Mouse (Mus musculus) kidney, postnatal 0 days (tissue): ENCODE data around the gene Zbtb3. TPM values are rescaled to one million over a fixed set of nuclear protein-coding genes. Genes with fewer than 3 reads are reported as not detected.
"Not testable (repeated sequence)": the region's sequence is repeated elsewhere in the genome, so short reads cannot be mapped to it uniquely, and the experiment has no call there.

ENCODE experiments used
- ATAC-seq: fragments of 200-750 bp; cut with Nextera tagmentation; replicated peaks from 2 replicates; pipeline ENCODE4 v1.8.0; 2017; ENCODE audit warnings: low read depth, moderate number of reproducible peaks, moderate TSS enrichment, moderate library complexity; ENCODE audit not compliant: low FRiP score
- DNase-seq: peaks from one replicate; pipeline ENCODE4 v3.0.0-alpha.2; 2016; ENCODE audit warnings: low spot score
- H3K27ac ChIP-seq: fragments of 300-500 bp; sonication (generic); 2 replicates; pipeline ENCODE4 v1.5.1; 2014; ENCODE audit warnings: mild to moderate bottlenecking
- H3K27me3 ChIP-seq: fragments of 300-500 bp; sonication (generic); 2 replicates; pipeline ENCODE4 v1.6.1; 2014; ENCODE audit warnings: low read length, mixed read lengths; ENCODE audit not compliant: insufficient read depth
- H3K36me3 ChIP-seq: fragments of 300-500 bp; sonication (generic); 2 replicates; pipeline ENCODE4 v1.6.1; 2014; ENCODE audit warnings: low read length, mixed read lengths; ENCODE audit not compliant: insufficient read depth
- H3K4me1 ChIP-seq: fragments of 300-500 bp; sonication (generic); replicated peaks from 2 replicates; pipeline ENCODE4 v1.6.1; 2014; ENCODE audit warnings: antibody characterized with exemption, low read length, mixed read lengths; ENCODE audit not compliant: insufficient read depth
- H3K4me2 ChIP-seq: fragments of 300-500 bp; sonication (generic); 2 replicates; pipeline ENCODE4 v1.6.1; 2014; ENCODE audit warnings: mild to moderate bottlenecking, low read length, moderate library complexity, mixed read lengths
- H3K4me3 ChIP-seq: fragments of 300-500 bp; sonication (generic); replicated peaks from 2 replicates; pipeline ENCODE4 v1.5.1; 2014; ENCODE audit warnings: low read depth, low read length
- H3K9ac ChIP-seq: fragments of 300-500 bp; sonication (generic); 2 replicates; pipeline ENCODE4 v1.6.1; 2014; ENCODE audit warnings: low read depth, low read length
- H3K9me3 ChIP-seq: fragments of 300-500 bp; sonication (generic); replicated peaks from 2 replicates; pipeline ENCODE4 v1.6.1; 2016; ENCODE audit warnings: low read length, inconsistent platforms, mixed read lengths
- CTCF ChIP-seq: IDR thresholded peaks from 2 replicates; pipeline ENCODE4 v1.5.1; 2016; ENCODE audit warnings: antibody characterized with exemption, low read depth, mild to moderate bottlenecking, moderate library complexity
- WGBS: fragments of 180-500 bp; shearing (Covaris S2); extraction: QIAGEN DNeasy Blood & Tissue Kit; methylation state at CpG from one replicate; pipeline ENCODE4 v1.1.7; 2014; 5-methylcytosine and 5-hydroxymethylcytosine counted together
- polyA plus RNA-seq: library from polyadenylated mRNA; unstranded; fragments of >200 nt; fragmentation: Nextera tagmentation; extraction: Ambion mirVana; gene quantifications from 2 replicates; pipeline ENCODE4 v1.2.1, GENCODE M21; 2015

Zbtb3 gene
- polyA plus RNA-seq, 1 experiment from 2014 or later, result 3.6 TPM

- 61% methylated on average over 8 of the region's 8 CpGs for WGBS
Measured at GRCm38 (mm10) chr19:8822696-8823095, 20.3 kb downstream of the Zbtb3 start.

GRCm38 (mm10) chr19:8829660-8830059 is 27.3 kb downstream of the Zbtb3 start, which contains the start of gene AC129217.1:
Gene AC129217.1 (plus strand): TSS chr19:8829773.
- Histone ChIP-seq H3K4me1 (no peaks in the 10 kb centered on the region), H3K9ac (no peak within 1 kb of the TSS), H3K27ac (no peak within 1 kb of the TSS), H3K4me3 (no peak within 1 kb of the TSS), H3K4me2 (no peak within 1 kb of the TSS), H3K9me3 (no peaks in the 10 kb centered on the region), H3K36me3 (peaks cover 88% of the 10 kb centered on the region), H3K27me3 (no peaks in the 10 kb centered on the region)
- DNase-seq, result no peak
- WGBS, result 90% methylated on average over 8 of the region's 8 CpGs
- no peak for ATAC-seq
- no peak for TF ChIP-seq CTCF

More at GRCm38 (mm10) chr19:8822696-8823095, 20.3 kb downstream of the Zbtb3 start:
- ATAC-seq (no peak), DNase-seq (no peak)
- Histone ChIP-seq H3K27ac (no peak overlapping the region), H3K4me2 (peak overlapping the region; percentile 73), H3K4me3 (peak overlapping the region; percentile 8; the same call in 1 of the 2 replicates), H3K27me3 (no peaks in the 10 kb centered on the region), H3K4me1 (no peaks in the 10 kb centered on the region; the same call in none of the 2 replicates), H3K36me3 (peaks cover 45% of the 10 kb centered on the region), H3K9me3 (no peaks in the 10 kb centered on the region), H3K9ac (no peak overlapping the region)
- no peak for TF ChIP-seq CTCF

GRCm38 (mm10) chr19:8830664-8831063 is 28.3 kb downstream of the Zbtb3 start:
- no peak for TF ChIP-seq CTCF
- Histone ChIP-seq H3K36me3 (peaks cover 79% of the 10 kb centered on the region), H3K27me3 (no peaks in the 10 kb centered on the region), H3K9ac (no peak overlapping the region), H3K4me1 (no peaks in the 10 kb centered on the region), H3K9me3 (no peaks in the 10 kb centered on the region), H3K27ac (no peak overlapping the region), H3K4me2 (no peak overlapping the region), H3K4me3 (no peak overlapping the region)
- DNase-seq (no peak), ATAC-seq (no peak)
- 90% methylated on average over 8 of the region's 8 CpGs for WGBS

DNA sequence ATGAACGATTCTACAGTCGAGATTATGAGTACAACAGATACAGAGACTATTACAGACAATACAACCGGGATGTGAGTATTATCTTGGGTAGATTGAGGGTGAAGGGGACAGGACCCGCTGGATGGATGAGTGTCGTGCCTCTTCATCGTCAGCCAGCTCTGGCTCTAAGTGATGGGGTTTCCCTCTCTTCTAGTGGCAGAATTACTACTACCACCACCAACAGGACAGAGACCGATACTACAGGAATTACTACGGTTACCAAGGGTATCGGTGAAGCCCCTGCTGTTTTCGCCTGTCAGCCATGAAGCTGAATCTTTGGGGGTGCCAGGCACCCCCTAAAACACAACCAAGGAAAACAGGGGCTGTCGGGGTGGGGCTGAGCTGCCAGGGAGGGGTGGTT is 28.9 kb downstream of the Zbtb3 start:
- Histone ChIP-seq H3K9ac (no peak overlapping the region), H3K9me3 (no peaks in the 10 kb centered on the region), H3K4me1 (no peaks in the 10 kb centered on the region), H3K27ac (no peak overlapping the region), H3K4me3 (no peak overlapping the region), H3K4me2 (no peak overlapping the region), H3K36me3 (peaks cover 73% of the 10 kb centered on the region), H3K27me3 (no peaks in the 10 kb centered on the region)
- no peak for TF ChIP-seq CTCF
- WGBS, result 88% methylated on average over 11 of the region's 11 CpGs
- DNase-seq (no peak), ATAC-seq (no peak)

DNA sequence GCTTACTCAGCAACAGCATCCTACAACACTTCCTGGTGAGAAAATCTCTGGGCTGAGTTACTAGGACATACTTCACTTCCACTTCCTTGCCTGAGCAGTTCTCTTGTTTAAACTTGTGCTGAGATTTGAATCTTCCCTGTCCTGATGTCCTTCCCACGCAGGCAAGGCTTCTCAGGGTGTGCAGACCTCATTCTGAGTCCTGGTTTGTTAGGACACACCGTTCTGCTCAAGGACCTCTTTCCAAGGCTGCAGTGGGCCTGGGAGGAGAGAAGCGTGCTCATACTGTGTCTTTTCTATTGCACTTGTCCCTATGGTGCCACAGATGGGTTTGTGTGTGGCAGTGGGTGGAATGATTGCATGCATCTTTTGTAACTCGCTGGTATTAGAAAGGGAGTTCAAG is 30.6 kb downstream of the Zbtb3 start:
- peaks cover 61% of the 10 kb centered on the region for H3K36me3 ChIP-seq
- H3K4me3 ChIP-seq, result no peak overlapping the region
- no peak overlapping the region for H3K27ac ChIP-seq
- no peaks in the 10 kb centered on the region for H3K9me3 ChIP-seq
- 95% methylated on average over 4 of the region's 4 CpGs for WGBS
- H3K4me2 ChIP-seq, result no peak overlapping the region
- H3K27me3 ChIP-seq, result no peaks in the 10 kb centered on the region
- H3K4me1 ChIP-seq, result no peaks in the 10 kb centered on the region; the same call in 1 of the 2 replicates
- ATAC-seq, result no peak
- H3K9ac ChIP-seq, result no peak overlapping the region
- no peak for TF ChIP-seq CTCF
- DNase-seq, result no peak

DNA sequence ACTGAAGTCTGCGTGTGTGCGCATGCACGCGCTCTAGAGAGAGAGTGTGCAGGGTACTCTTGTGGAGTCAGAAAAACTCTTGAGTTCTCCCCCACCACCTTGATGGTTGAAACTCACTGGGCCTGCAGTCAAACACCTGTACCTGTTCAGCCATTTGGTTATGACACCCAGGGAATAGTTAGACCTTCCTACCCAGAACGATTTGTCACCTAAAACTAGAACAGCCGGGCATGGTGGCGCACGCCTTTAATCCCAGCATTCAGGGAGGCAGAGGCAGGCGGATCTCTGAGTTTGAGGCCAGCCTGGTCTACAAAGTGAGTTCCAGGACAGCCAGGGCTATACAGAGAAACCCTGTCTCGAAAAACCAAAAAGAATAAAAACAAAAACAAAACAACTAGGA is 34.0 kb downstream of the Zbtb3 start:
- not testable (repeated sequence) for DNase-seq, H3K4me3 ChIP-seq, H3K27me3 ChIP-seq, H3K27ac ChIP-seq, H3K9me3 ChIP-seq, ATAC-seq, H3K9ac ChIP-seq, H3K4me2 ChIP-seq
- peaks cover 32% of the 10 kb centered on the region for H3K36me3 ChIP-seq
- H3K4me1 ChIP-seq, result peaks cover 22% of the 10 kb centered on the region
- 96% methylated on average over 10 of the region's 10 CpGs for WGBS

- Histone ChIP-seq H3K27me3 (no peaks in the 10 kb centered on the region), H3K9ac (peak within 1 kb of the TSS; percentile 84), H3K36me3 (peaks cover 23% of the 10 kb centered on the region), H3K4me1 (peaks cover 23% of the 10 kb centered on the region), H3K4me3 (peak within 1 kb of the TSS; percentile 60), H3K4me2 (peak within 1 kb of the TSS; percentile 96), H3K9me3 (no peaks in the 10 kb centered on the region), H3K27ac (peak within 1 kb of the TSS; percentile 98)
- TF ChIP-seq CTCF, result peak; percentile 66
- DNase-seq, result peak; percentile 91
- under 1% methylated on average over 37 of the region's 38 CpGs for WGBS
- ATAC-seq, result peak; percentile 79
Measured at GRCm38 (mm10) chr19:8837251-8837791, 35.0 kb downstream of the Zbtb3 start, which contains the start of gene Bscl2. Gene Bscl2 (plus strand): TSS chr19:8837467.
